Mouse (Mus musculus): ENCODE results near the gene Atxn2.

GRCm38 (mm10) chr5:121686113-121686898 lies 24.8 kb upstream of the Atxn2 start:
- TF ChIP-seq POLR2A (IDR thresholded peaks at IDR 0.05; ENCODE audit: extremely low read depth, insufficient read depth, low read length) (no peak), CTCF (IDR thresholded peaks at IDR 0.05; ENCODE audit: extremely low read depth, insufficient read depth, low read length) (no peak)
